Mouse (Mus musculus): Measurements from ENCODE around the gene Rptor. TPM values are rescaled to one million over a fixed set of nuclear protein-coding genes. Genes with fewer than 3 reads are reported as not detected.
A peak's percentile ranks its signal among the peaks of the same experiment; 100 is the strongest.

Rptor gene
- total RNA-seq, 2 experiments from 2014 or later, result 64.2 to 70.0 TPM

- intact Hi-C loops (cut with DNase I), result no loop called here
- Histone ChIP-seq H3K27ac (no peak overlapping the region), H3K4me3 (no peak overlapping the region)
- no peak for DNase-seq (ENCODE audit: extremely low spot score in 1 of 2, low spot score in 2 of 2)
- no peak for TF ChIP-seq CTCF (IDR thresholded peaks at IDR 0.05)
These were observed 79.6 kb downstream of the Rptor start for GRCm38 (mm10) chr11:119682285-119682684.

- no peak for DNase-seq (ENCODE audit: extremely low spot score in 1 of 2, low spot score in 2 of 2)
- intact Hi-C loops (cut with DNase I), result no loop called here
- no peak for TF ChIP-seq CTCF (IDR thresholded peaks at IDR 0.05)
- Histone ChIP-seq H3K4me3 (no peak overlapping the region), H3K27ac (no peak overlapping the region)
These were observed 81.1 kb downstream of the Rptor start for GRCm38 (mm10) chr11:119683796-119684195.

GRCm38 (mm10) chr11:119685477-119685876, 82.8 kb downstream of the Rptor start:
- DNase-seq (ENCODE audit: extremely low spot score in 1 of 2, low spot score in 2 of 2), result peak in 1 of 2 experiments; percentile 35
- no peak for TF ChIP-seq CTCF (IDR thresholded peaks at IDR 0.05)
- intact Hi-C loops (cut with DNase I), result no loop called here
- Histone ChIP-seq H3K27ac (no peak overlapping the region), H3K4me3 (no peak overlapping the region)

- Histone ChIP-seq H3K27ac (no peak overlapping the region), H3K4me3 (no peak overlapping the region)
- no peak for TF ChIP-seq CTCF (IDR thresholded peaks at IDR 0.05)
- DNase-seq (ENCODE audit: extremely low spot score in 1 of 2, low spot score in 2 of 2), result no peak
- intact Hi-C loops (cut with DNase I), result no loop called here
These were observed 83.4 kb downstream of the Rptor start for GRCm38 (mm10) chr11:119685910-119686659.

GRCm38 (mm10) chr11:119687316-119687715, 84.6 kb downstream of the Rptor start:
- Histone ChIP-seq H3K27ac (no peak overlapping the region), H3K4me3 (no peak overlapping the region)
- TF ChIP-seq CTCF (IDR thresholded peaks at IDR 0.05), result no peak
- intact Hi-C loops (cut with DNase I), result no loop called here
- no peak for DNase-seq (ENCODE audit: extremely low spot score in 1 of 2, low spot score in 2 of 2)

- no peak for DNase-seq (ENCODE audit: extremely low spot score in 1 of 2, low spot score in 2 of 2)
- no peak for TF ChIP-seq CTCF (IDR thresholded peaks at IDR 0.05)
- Histone ChIP-seq H3K4me3 (no peak overlapping the region), H3K27ac (no peak overlapping the region)
- intact Hi-C loops (cut with DNase I), result no loop called here
These were observed 85.3 kb downstream of the Rptor start for GRCm38 (mm10) chr11:119687966-119688365.

GRCm38 (mm10) chr11:119689936-119690335, 87.2 kb downstream of the Rptor start:
- Histone ChIP-seq H3K27ac (no peak overlapping the region), H3K4me3 (no peak overlapping the region)
- no peak for DNase-seq (ENCODE audit: extremely low spot score in 1 of 2, low spot score in 2 of 2)
- no peak for TF ChIP-seq CTCF (IDR thresholded peaks at IDR 0.05)
- intact Hi-C loops (cut with DNase I), result no loop called here

- Histone ChIP-seq H3K4me3 (no peak overlapping the region), H3K27ac (no peak overlapping the region)
- intact Hi-C loops (cut with DNase I), result no loop called here
- DNase-seq (ENCODE audit: extremely low spot score in 1 of 2, low spot score in 2 of 2), result no peak
- TF ChIP-seq CTCF (IDR thresholded peaks at IDR 0.05), result no peak
These were observed 89.6 kb downstream of the Rptor start for GRCm38 (mm10) chr11:119692196-119692910.

GRCm38 (mm10) chr11:119692911-119693261, 90.2 kb downstream of the Rptor start:
- no peak for TF ChIP-seq CTCF (IDR thresholded peaks at IDR 0.05)
- DNase-seq (ENCODE audit: extremely low spot score in 1 of 2, low spot score in 2 of 2), result no peak
- no peak overlapping the region for H3K4me3 ChIP-seq
- intact Hi-C loops (cut with DNase I), result no loop called here
- H3K27ac ChIP-seq, result no peak overlapping the region

GRCm38 (mm10) chr11:119694146-119694860, 91.6 kb downstream of the Rptor start:
- TF ChIP-seq CTCF (IDR thresholded peaks at IDR 0.05), result no peak
- DNase-seq (ENCODE audit: extremely low spot score in 1 of 2, low spot score in 2 of 2), result no peak
- H3K4me3 ChIP-seq, result no peak overlapping the region
- intact Hi-C loops (cut with DNase I), result no loop called here
- no peak overlapping the region for H3K27ac ChIP-seq

GRCm38 (mm10) chr11:119696401-119696800, 93.7 kb downstream of the Rptor start:
- no peak for TF ChIP-seq CTCF (IDR thresholded peaks at IDR 0.05)
- H3K27ac ChIP-seq, result no peak overlapping the region
- DNase-seq (ENCODE audit: extremely low spot score in 1 of 2, low spot score in 2 of 2), result no peak
- intact Hi-C loops (cut with DNase I), result no loop called here
- H3K4me3 ChIP-seq, result no peak overlapping the region

- Histone ChIP-seq H3K4me3 (no peak overlapping the region), H3K27ac (no peak overlapping the region)
- TF ChIP-seq CTCF (IDR thresholded peaks at IDR 0.05), result no peak
- no peak for DNase-seq (ENCODE audit: extremely low spot score in 1 of 2, low spot score in 2 of 2)
- intact Hi-C loops (cut with DNase I), result no loop called here
These were observed 102.8 kb downstream of the Rptor start for GRCm38 (mm10) chr11:119705381-119706066.
